Mouse (Mus musculus): ENCODE results near the gene Efnb2. TPM values are rescaled to one million over a fixed set of nuclear protein-coding genes. Genes with fewer than 3 reads are reported as not detected.

Gene Efnb2
- polyA plus RNA-seq, 1 experiment from 2014 or later: 9.6 TPM

DNA sequence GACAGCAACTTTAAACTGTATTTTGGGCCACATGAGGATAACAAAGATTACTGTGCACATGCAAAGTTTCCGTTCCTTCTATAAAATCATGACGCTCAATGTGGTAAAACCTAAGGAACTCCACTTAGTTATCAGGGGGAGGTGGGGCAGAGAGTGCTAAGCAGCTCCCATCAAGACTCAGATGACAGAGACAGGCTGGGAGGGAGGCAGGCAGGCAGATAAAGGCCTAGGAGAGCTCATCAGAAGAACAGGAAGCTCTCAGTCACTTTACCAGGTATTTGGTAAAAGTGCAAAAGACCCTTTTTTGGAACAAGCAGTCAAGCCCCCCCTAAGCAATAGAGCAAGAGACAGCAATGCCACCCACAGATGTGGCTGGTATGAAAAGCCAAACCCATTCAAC, 24.5 kb upstream of the Efnb2 start:
- peaks cover 28% of the 10 kb centered on the region for H3K4me1 ChIP-seq (ENCODE audit: control insufficient read depth, insufficient read depth, low read depth, low read length)
- H3K4me2 ChIP-seq (ENCODE audit: low read length): no peak overlapping the region
- no peaks in the 10 kb centered on the region for H3K27me3 ChIP-seq (replicated peaks; ENCODE audit: control insufficient read depth, insufficient read depth, low read length)
- H3K4me3 ChIP-seq (ENCODE audit: low read length): no peak overlapping the region
- no peak overlapping the region for H3K27ac ChIP-seq (ENCODE audit: low read depth, low read length)
- 82% methylated on average over 2 of the region's 2 CpGs for WGBS
- H3K9ac ChIP-seq (ENCODE audit: low read depth, low read length): no peak overlapping the region
- no peak for ATAC-seq
- H3K9me3 ChIP-seq (ENCODE audit: control insufficient read depth, low read length): no peaks in the 10 kb centered on the region
- peaks cover 6% of the 10 kb centered on the region for H3K36me3 ChIP-seq (ENCODE audit: control insufficient read depth, insufficient read depth, low read length)

DNA sequence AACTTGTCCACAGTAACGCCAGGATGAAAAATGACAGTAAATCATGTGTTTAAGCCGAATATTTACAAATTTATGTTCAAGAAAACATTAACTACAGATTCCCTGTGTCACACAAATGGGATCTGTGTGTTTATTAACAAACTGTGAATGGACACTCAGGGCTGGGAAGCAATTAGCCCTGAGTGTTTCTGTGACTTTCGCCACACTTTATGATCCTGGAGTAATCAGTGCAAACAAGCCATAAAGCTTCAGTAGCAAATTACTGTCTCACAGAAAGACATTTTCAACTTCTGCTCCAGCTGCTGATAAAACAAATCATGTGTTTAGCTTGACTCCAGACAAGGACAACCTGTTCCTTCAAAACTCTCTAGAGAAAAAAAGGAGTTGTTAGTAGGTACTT, 21.7 kb upstream of the Efnb2 start:
- no peak for ATAC-seq
- H3K27ac ChIP-seq (ENCODE audit: low read depth, low read length): no peak overlapping the region
- peaks cover 14% of the 10 kb centered on the region for H3K4me1 ChIP-seq (ENCODE audit: control insufficient read depth, insufficient read depth, low read depth, low read length)
- H3K36me3 ChIP-seq (ENCODE audit: control insufficient read depth, insufficient read depth, low read length): peaks cover 17% of the 10 kb centered on the region
- H3K9me3 ChIP-seq (ENCODE audit: control insufficient read depth, low read length): no peaks in the 10 kb centered on the region
- H3K4me2 ChIP-seq (ENCODE audit: low read length): no peak overlapping the region
- 84% methylated on average over 3 of the region's 3 CpGs for WGBS
- H3K9ac ChIP-seq (ENCODE audit: low read depth, low read length): no peak overlapping the region
- H3K27me3 ChIP-seq (replicated peaks; ENCODE audit: control insufficient read depth, insufficient read depth, low read length): no peaks in the 10 kb centered on the region
- H3K4me3 ChIP-seq (ENCODE audit: low read length): no peak overlapping the region

- Histone ChIP-seq H3K4me1 (ENCODE audit: control insufficient read depth, insufficient read depth, low read depth, low read length) (no peaks in the 10 kb centered on the region), H3K4me2 (ENCODE audit: low read length) (no peak overlapping the region), H3K36me3 (ENCODE audit: control insufficient read depth, insufficient read depth, low read length) (peaks cover 17% of the 10 kb centered on the region), H3K9me3 (ENCODE audit: control insufficient read depth, low read length) (no peaks in the 10 kb centered on the region), H3K4me3 (ENCODE audit: low read length) (no peak overlapping the region), H3K9ac (ENCODE audit: low read depth, low read length) (no peak overlapping the region), H3K27ac (ENCODE audit: low read depth, low read length) (no peak overlapping the region), H3K27me3 (replicated peaks; ENCODE audit: control insufficient read depth, insufficient read depth, low read length) (no peaks in the 10 kb centered on the region)
- ATAC-seq: no peak
- WGBS: 90% methylated on average over 3 of the region's 3 CpGs
These were observed 17.2 kb upstream of the Efnb2 start for GRCm38 (mm10) chr8:8678236-8678635.

DNA sequence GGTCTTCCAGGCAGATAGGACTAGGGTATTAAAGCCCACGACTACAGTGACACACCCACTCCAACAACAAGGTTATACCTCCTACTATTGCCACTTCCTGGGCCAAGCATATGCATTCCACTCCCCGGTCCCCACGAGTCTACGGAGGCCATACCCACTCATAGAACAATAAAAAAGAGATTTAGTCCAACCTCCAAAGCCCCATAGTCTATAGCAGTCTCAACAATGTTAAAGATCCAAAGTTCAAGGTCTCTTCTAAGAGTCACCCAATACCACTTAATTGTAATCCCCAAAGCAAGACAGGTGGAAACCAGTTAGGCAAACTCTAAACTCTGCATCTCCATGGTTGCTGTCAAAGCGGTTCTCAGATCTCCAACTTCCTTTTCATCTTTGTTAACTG, 13.8 kb upstream of the Efnb2 start:
- H3K36me3 ChIP-seq (ENCODE audit: control insufficient read depth, insufficient read depth, low read length): peaks cover 9% of the 10 kb centered on the region

GRCm38 (mm10) chr8:8661759-8662138, 707 bp upstream of the Efnb2 start:
- peak overlapping the region; percentile 99 for H3K4me3 ChIP-seq (ENCODE audit: low read length)
- WGBS: 0% methylated on average over 23 of the region's 23 CpGs
- no peaks in the 10 kb centered on the region for H3K27me3 ChIP-seq (replicated peaks; ENCODE audit: control insufficient read depth, insufficient read depth, low read length)
- peaks cover 3% of the 10 kb centered on the region; the same call in 1 of the 2 replicates for H3K36me3 ChIP-seq (ENCODE audit: control insufficient read depth, insufficient read depth, low read length)
- peak overlapping the region; percentile 68 for H3K9ac ChIP-seq (ENCODE audit: low read depth, low read length)
- H3K9me3 ChIP-seq (ENCODE audit: control insufficient read depth, low read length): no peaks in the 10 kb centered on the region
- peaks cover 10% of the 10 kb centered on the region for H3K4me1 ChIP-seq (ENCODE audit: control insufficient read depth, insufficient read depth, low read depth, low read length)
- peak overlapping the region; percentile 66 for H3K4me2 ChIP-seq (ENCODE audit: low read length)
- peak overlapping the region; percentile 84 for H3K27ac ChIP-seq (ENCODE audit: low read depth, low read length)
- ATAC-seq: peak; percentile 40; the same call in 1 of the 2 replicates

More for the DNA sequence above, 13.8 kb upstream of the Efnb2 start:
- no peak for ATAC-seq
- Histone ChIP-seq H3K4me3 (ENCODE audit: low read length) (no peak overlapping the region), H3K9ac (ENCODE audit: low read depth, low read length) (no peak overlapping the region), H3K27ac (ENCODE audit: low read depth, low read length) (no peak overlapping the region), H3K4me2 (ENCODE audit: low read length) (no peak overlapping the region), H3K9me3 (ENCODE audit: control insufficient read depth, low read length) (no peaks in the 10 kb centered on the region), H3K4me1 (ENCODE audit: control insufficient read depth, insufficient read depth, low read depth, low read length) (no peaks in the 10 kb centered on the region), H3K27me3 (replicated peaks; ENCODE audit: control insufficient read depth, insufficient read depth, low read length) (no peaks in the 10 kb centered on the region)
- WGBS: 90% methylated on average over 5 of the region's 5 CpGs

- ATAC-seq: peak; percentile 2; the same call in 1 of the 2 replicates
- WGBS: under 1% methylated on average over 52 of the region's 88 CpGs
- Histone ChIP-seq H3K9ac (ENCODE audit: low read depth, low read length) (peak overlapping the region; percentile 94), H3K4me1 (ENCODE audit: control insufficient read depth, insufficient read depth, low read depth, low read length) (peaks cover 15% of the 10 kb centered on the region), H3K27me3 (replicated peaks; ENCODE audit: control insufficient read depth, insufficient read depth, low read length) (no peaks in the 10 kb centered on the region), H3K4me3 (ENCODE audit: low read length) (peak overlapping the region; percentile 99), H3K27ac (ENCODE audit: low read depth, low read length) (peak overlapping the region; percentile 90), H3K9me3 (ENCODE audit: control insufficient read depth, low read length) (no peaks in the 10 kb centered on the region), H3K4me2 (ENCODE audit: low read length) (peak overlapping the region; percentile 66), H3K36me3 (ENCODE audit: control insufficient read depth, insufficient read depth, low read length) (no peaks in the 10 kb centered on the region)
These were observed 539 bp downstream of the Efnb2 start for GRCm38 (mm10) chr8:8660307-8661098.

GRCm38 (mm10) chr8:8659503-8660306, 1.3 kb downstream of the Efnb2 start:
- peak overlapping the region; percentile 90 for H3K27ac ChIP-seq (ENCODE audit: low read depth, low read length)
- no peaks in the 10 kb centered on the region for H3K9me3 ChIP-seq (ENCODE audit: control insufficient read depth, low read length)
- peak overlapping the region; percentile 66 for H3K4me2 ChIP-seq (ENCODE audit: low read length)
- H3K9ac ChIP-seq (ENCODE audit: low read depth, low read length): peak overlapping the region; percentile 94
- under 1% methylated on average over 53 of the region's 53 CpGs for WGBS
- peaks cover 21% of the 10 kb centered on the region for H3K4me1 ChIP-seq (ENCODE audit: control insufficient read depth, insufficient read depth, low read depth, low read length)
- peak overlapping the region; percentile 99 for H3K4me3 ChIP-seq (ENCODE audit: low read length)
- H3K36me3 ChIP-seq (ENCODE audit: control insufficient read depth, insufficient read depth, low read length): no peaks in the 10 kb centered on the region
- H3K27me3 ChIP-seq (replicated peaks; ENCODE audit: control insufficient read depth, insufficient read depth, low read length): no peaks in the 10 kb centered on the region
- ATAC-seq: no peak

GRCm38 (mm10) chr8:8658426-8659224, 2.4 kb downstream of the Efnb2 start:
- peak overlapping the region; percentile 75 for H3K27ac ChIP-seq (ENCODE audit: low read depth, low read length)
- 2% methylated on average over 19 of the region's 19 CpGs for WGBS
- H3K4me1 ChIP-seq (ENCODE audit: control insufficient read depth, insufficient read depth, low read depth, low read length): peaks cover 32% of the 10 kb centered on the region
- H3K9ac ChIP-seq (ENCODE audit: low read depth, low read length): peak overlapping the region; percentile 94
- peak; percentile 41 for ATAC-seq
- H3K36me3 ChIP-seq (ENCODE audit: control insufficient read depth, insufficient read depth, low read length): no peaks in the 10 kb centered on the region
- peak overlapping the region; percentile 99 for H3K4me3 ChIP-seq (ENCODE audit: low read length)
- peak overlapping the region; percentile 66 for H3K4me2 ChIP-seq (ENCODE audit: low read length)
- no peaks in the 10 kb centered on the region for H3K27me3 ChIP-seq (replicated peaks; ENCODE audit: control insufficient read depth, insufficient read depth, low read length)
- no peaks in the 10 kb centered on the region for H3K9me3 ChIP-seq (ENCODE audit: control insufficient read depth, low read length)

Data from hindbrain, embryonic 16.5 days (tissue).